Mouse (Mus musculus) right cerebral cortex, postnatal 4 days (tissue): ENCODE results near the gene Dlst.

Source experiments
- DNase-seq: peaks from one replicate; pipeline ENCODE4 v3.0.0-alpha.2; 2022

Dlst gene

GRCm38 (mm10) chr12:85110698-85111592 lies at the start of gene Dlst, which contains the start of gene Prox2:
Gene Dlst, plus strand, starts transcription at chr12:85110833.
Gene Prox2, minus strand, starts transcription at chr12:85110759.
- DNase-seq: peak; percentile 86

GRCm38 (mm10) chr12:85071043-85071442 lies 39.6 kb upstream of the Dlst start:
- DNase-seq: no peak

GRCm38 (mm10) chr12:85077100-85077499 lies 33.5 kb upstream of the Dlst start:
- no peak for DNase-seq

- DNase-seq: no peak
These were observed 26.4 kb upstream of the Dlst start for GRCm38 (mm10) chr12:85084257-85084656.

GRCm38 (mm10) chr12:85084941-85085340 lies 25.7 kb upstream of the Dlst start:
- no peak for DNase-seq

DNA sequence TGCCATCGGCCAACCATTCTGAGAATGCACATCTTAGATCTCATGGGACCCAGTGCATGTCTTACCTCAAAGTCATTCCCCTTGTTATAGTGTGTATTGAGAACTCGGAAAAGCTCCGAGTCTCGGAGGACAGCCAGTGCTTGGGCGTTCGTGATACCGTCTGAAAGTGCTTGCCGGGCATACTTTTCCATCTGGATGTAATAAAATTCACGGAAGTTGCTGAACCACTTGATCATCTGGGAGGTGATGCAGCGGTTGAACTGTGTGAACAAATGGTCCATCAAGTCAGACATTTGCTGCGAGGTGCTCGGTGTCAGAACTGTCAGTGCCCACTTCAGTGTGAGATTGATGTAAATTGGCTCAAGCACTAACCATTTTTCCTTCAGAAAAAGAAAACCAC lies 22.8 kb upstream of the Dlst start:
- no peak for DNase-seq

DNA sequence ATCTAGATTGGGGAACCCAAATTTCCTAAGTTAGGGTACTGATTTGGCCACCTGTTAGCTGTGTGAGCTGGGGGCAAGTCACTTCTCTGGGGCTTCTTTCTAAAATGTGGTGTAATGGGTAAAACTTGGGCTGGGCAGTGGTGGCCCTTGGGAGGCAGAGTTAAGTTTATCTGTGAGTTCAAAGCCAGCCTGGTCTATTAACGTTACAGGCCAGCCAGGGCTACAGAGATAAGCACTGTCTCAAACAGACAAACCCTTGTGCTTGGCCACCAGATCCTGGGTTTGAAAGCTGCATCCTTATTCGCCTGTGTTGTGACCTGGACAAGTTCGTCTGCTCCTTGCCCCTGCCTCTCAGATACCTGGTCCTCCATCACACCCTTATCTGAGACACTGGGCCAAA lies 19.4 kb upstream of the Dlst start:
- no peak for DNase-seq

DNA sequence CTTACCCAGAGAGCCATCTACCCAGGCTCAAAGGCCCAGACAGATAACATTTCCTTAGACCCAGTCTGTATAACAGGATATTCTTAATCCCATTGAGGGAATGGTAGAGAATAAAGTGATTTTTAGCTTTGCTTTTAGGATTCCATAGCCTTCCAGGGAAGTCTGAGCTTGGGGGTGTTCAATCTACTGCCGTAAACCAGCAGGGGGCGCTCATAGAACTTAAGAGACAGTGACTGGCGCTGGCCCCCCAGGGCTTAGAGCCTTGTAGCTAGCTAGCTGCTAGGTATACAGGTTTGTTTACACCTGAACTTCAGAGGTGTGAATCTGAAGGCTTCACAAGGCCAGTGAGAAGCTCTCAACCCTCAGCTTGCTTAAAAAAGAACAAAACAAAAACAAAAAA lies 18.4 kb upstream of the Dlst start:
- peak; percentile 75 for DNase-seq

- peak; percentile 30 for DNase-seq
These were observed 16.6 kb upstream of the Dlst start for GRCm38 (mm10) chr12:85094010-85094409.

DNA sequence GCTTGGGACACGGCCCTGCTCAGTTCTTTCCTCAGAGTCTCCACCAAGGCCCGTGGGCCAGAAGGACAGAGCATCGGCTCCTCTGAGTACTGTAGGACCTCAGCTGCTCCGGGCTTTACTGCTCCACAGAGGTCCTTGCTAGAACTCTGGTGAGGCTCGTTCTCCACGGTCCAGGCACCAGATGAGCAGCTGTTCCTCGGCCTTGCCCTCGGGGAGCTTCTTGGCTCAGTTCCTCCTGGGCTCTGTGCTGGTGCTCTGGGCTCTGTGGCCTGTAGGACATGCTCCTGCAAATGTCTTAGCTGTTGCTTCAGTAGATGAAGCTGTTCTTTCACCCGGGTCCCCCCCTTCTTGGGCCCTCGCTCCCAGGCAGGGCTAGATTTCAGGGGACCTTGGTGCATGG lies 15.9 kb upstream of the Dlst start:
- DNase-seq: no peak

DNA sequence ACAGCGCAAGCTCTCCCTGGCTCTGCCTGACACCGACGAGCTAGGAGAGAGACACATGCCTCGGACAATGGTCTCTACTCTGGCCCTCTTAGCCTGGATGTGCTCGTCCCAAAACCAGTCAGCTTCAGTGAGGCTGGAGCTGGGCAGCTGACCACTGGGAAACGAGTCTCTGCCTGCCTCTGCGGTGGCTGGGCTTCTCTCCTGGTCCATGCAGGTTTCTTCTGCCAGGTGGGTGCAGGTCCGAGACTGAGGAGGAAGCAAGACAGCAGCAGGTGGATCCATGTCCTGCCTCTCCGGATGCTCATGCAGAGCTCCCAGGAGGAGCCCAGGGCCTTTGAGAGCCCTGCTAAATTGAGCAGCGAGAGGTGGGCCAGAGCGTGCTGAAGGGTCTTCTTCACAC lies 15.5 kb upstream of the Dlst start:
- DNase-seq: no peak

GRCm38 (mm10) chr12:85095859-85096258 lies 14.8 kb upstream of the Dlst start:
- DNase-seq: no peak

DNA sequence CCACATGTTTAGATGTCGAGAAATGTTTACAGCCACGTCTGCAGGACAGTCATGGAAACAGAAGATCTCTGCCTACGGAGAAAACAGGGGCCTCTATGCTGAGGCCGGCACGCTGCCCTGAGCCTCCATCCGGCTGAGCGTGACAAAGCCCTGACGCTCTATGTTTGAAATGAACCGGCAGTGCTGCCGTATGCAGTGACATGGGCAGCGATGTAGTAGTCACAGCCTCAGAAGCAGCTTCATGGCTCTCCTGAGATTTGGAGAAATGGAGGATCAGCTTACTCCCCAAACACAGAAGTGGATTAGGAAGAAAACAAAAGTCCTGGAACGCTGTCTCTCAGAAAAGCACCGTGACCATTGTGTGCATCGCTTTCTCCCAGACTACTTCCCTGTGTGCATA lies 9.6 kb upstream of the Dlst start:
- DNase-seq: no peak

GRCm38 (mm10) chr12:85101521-85102106 lies 9.0 kb upstream of the Dlst start:
- DNase-seq: no peak

GRCm38 (mm10) chr12:85103096-85103495 lies 7.5 kb upstream of the Dlst start:
- no peak for DNase-seq

- no peak for DNase-seq
These were observed 5.8 kb upstream of the Dlst start for GRCm38 (mm10) chr12:85104789-85105188.

GRCm38 (mm10) chr12:85106292-85106691 lies 4.3 kb upstream of the Dlst start:
- DNase-seq: no peak

- DNase-seq: no peak
These were observed 2.0 kb upstream of the Dlst start for GRCm38 (mm10) chr12:85108643-85109042.

DNA sequence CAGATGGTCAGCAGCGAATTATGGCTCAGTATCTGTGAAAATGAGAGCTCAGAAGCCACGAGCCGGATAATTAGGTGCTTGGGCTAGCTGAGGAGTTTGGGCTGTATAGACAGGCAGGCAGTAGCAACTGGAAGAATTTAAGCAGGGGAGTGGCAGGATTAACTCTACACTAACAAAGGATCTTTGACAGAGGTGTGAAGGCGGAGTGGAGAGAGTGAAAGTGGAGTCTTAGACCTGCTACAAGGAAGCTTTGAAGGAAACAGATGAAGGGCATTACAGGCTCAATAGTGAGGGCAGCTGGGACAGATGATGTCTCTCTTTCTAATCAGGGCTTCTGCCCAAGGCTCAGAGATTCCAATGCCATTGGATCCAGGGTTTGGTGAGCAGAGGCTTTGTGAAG lies 1.2 kb upstream of the Dlst start:
- DNase-seq: no peak

DNA sequence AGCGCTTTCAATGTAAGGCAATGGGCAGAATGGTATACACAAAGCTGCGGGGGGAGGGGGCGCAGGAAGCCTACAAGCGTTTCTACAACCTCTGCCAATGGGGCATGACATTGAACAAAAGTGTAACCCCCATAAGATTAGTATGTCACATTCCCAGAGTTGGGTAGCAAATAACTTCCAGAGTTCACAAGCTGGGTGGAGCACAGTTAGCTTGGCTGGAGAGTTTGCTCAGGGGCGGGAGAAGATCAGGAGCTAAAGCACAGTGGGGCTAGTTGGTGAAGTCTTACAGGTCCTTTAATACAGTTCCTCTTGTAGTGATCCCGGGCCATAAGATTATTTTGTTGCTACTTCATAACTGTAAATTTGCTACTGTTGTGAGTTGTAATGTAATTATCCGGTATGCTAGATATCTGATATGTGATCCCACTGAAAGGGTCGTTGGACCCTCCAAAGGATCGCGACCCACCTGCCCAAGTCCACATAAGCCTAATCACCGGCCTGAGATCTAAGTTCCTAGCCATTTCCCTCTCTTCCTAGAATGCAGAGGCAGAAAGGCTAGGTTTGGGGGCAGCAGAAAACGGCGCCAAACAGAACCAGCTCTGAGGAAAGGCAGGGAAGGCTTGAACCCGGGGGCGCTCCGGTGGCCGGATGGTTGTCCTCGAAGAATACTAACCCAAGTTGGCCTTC lies 479 bp upstream of the Dlst start:
- DNase-seq: no peak

GRCm38 (mm10) chr12:85112550-85113251 lies 2.1 kb downstream of the Dlst start:
- DNase-seq: no peak

DNA sequence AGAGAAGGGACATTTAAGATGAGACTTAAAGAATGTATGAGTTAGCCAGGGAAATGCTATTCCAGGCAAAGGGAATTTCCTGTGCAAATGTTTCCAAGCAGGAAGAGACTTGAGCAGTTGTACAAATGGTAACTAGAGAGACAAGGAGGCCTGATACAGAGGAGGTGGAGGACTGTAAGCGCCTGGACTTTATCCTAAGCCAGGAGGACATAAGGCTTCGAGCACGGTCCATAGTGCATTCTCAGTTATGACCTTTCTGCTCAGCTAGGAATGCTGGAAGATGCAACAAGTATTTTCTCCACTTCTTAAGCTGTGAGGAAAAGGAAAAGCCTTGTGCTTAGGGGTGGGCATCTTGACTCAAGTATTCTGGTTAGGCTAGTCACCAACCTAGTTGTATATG lies 2.7 kb downstream of the Dlst start:
- no peak for DNase-seq

- no peak for DNase-seq
These were observed 3.3 kb downstream of the Dlst start for GRCm38 (mm10) chr12:85113917-85114316.
